Mouse (Mus musculus) testis, adult 2 months (tissue): Measurements from ENCODE around the gene Acoxl.

Experiments
- CTCF ChIP-seq: fragments of 200-500 bp; IDR thresholded peaks from 2 replicates; pipeline ENCODE4 v1.5.1; 2012; ENCODE audit warnings: low read depth, mild to moderate bottlenecking, inconsistent platforms, low read length, moderate library complexity; ENCODE audit not compliant: control insufficient read depth, insufficient read depth, insufficient replicate concordance
- POLR2A ChIP-seq: fragments of 200-500 bp; IDR thresholded peaks from 2 replicates; pipeline ENCODE4 v1.6.1; 2012; ENCODE audit warnings: low read depth, mild to moderate bottlenecking, inconsistent platforms, low read length, moderate library complexity; ENCODE audit not compliant: control insufficient read depth

GRCm38 (mm10) chr2:127832833-127833190 is 5.9 kb upstream of the Acoxl start:
- TF ChIP-seq CTCF (no peak), POLR2A (no peak)
